Comparison of ENCODE assay signal across 12 mouse cellular contexts in genomic region chr5:113808177-113808576, GRCm38 (mm10). TPM values are rescaled to one million over a fixed set of nuclear protein-coding genes. Genes with fewer than 3 reads are reported as not detected.
DNase-seq lines count a peak whose midpoint lies in the region; ATAC-seq lines count a peak whose summit lies in the region.
"Had no signal": no experiment of that assay in that cellular context is flagged by ENCODE, and none has a peak within 500 bp of the region (broad histone marks: within the 10 kb centered on the region; RNA-seq: fewer than 3 reads in every experiment).

No protein-coding gene starts in this region.

- no peaks in the 10 kb centered on the region for H3K27me3 ChIP-seq in forebrain, embryonic 10.5 days (ENCODE audit: poor library complexity, severe bottlenecking)
- no peaks in the 10 kb centered on the region for H3K27me3 ChIP-seq in forebrain, embryonic 11.5 days (ENCODE audit: control insufficient read depth, insufficient read depth, low read length)
- H3K27me3 ChIP-seq in kidney, embryonic 14.5 days (ENCODE audit: control insufficient read depth, insufficient read depth, low read length): no peaks in the 10 kb centered on the region
- H3K27me3 ChIP-seq in intestine, embryonic 15.5 days (replicated peaks): no peaks in the 10 kb centered on the region
- H3K27me3 ChIP-seq in stomach, embryonic 15.5 days (replicated peaks): no peaks in the 10 kb centered on the region
- H3K27me3 ChIP-seq in forebrain, embryonic 15.5 days: no peaks in the 10 kb centered on the region

- no peak for DNase-seq in forebrain, embryonic 10.5 days (ENCODE audit: extremely low spot score, low spot score)
- DNase-seq in forebrain, embryonic 11.5 days (ENCODE audit: low spot score): no peak
- peak; percentile 59 for DNase-seq in kidney, postnatal 10 days
- DNase-seq in spleen, postnatal 36 days (ENCODE audit: low spot score in 2 of 2): no peak
- DNase-seq: right cerebral cortex, postnatal 25 days had no signal

- ATAC-seq in forebrain, embryonic 11.5 days (replicated peaks; ENCODE audit: low FRiP score): no peak
- no peak for ATAC-seq in kidney, embryonic 14.5 days (ENCODE audit: low FRiP score, low TSS enrichment)
- no peak for ATAC-seq in intestine, embryonic 15.5 days
- no peak for ATAC-seq in stomach, embryonic 15.5 days (ENCODE audit: insufficient read depth, low FRiP score, low read depth)
- no peak for ATAC-seq in forebrain, embryonic 15.5 days (replicated peaks)

- no peak overlapping the region for H3K4me3 ChIP-seq in forebrain, embryonic 10.5 days
- H3K4me3 ChIP-seq in forebrain, embryonic 11.5 days (ENCODE audit: low read depth, low read length): no peak overlapping the region
- no peak overlapping the region for H3K4me3 ChIP-seq in kidney, embryonic 14.5 days (ENCODE audit: low read length)
- no peak overlapping the region for H3K4me3 ChIP-seq in intestine, embryonic 15.5 days (replicated peaks)
- no peak overlapping the region for H3K4me3 ChIP-seq in stomach, embryonic 15.5 days (replicated peaks)
- H3K4me3 ChIP-seq in forebrain, embryonic 15.5 days: no peak overlapping the region
- H3K4me3 ChIP-seq: midbrain, embryonic 10.5 days had no signal

- no peak overlapping the region for H3K9ac ChIP-seq in forebrain, embryonic 11.5 days (ENCODE audit: low read length)
- H3K9ac ChIP-seq in kidney, embryonic 14.5 days (ENCODE audit: low read depth, low read length): no peak overlapping the region
- H3K9ac ChIP-seq in intestine, embryonic 15.5 days: no peak overlapping the region
- H3K9ac ChIP-seq in stomach, embryonic 15.5 days: no peak overlapping the region
- no peak overlapping the region for H3K9ac ChIP-seq in forebrain, embryonic 15.5 days (replicated peaks)

- peaks cover 13% of the 10 kb centered on the region; the same call in 1 of the 2 replicates for H3K9me3 ChIP-seq in forebrain, embryonic 10.5 days
- H3K9me3 ChIP-seq in forebrain, embryonic 11.5 days (ENCODE audit: control insufficient read depth, low read length): no peaks in the 10 kb centered on the region; the same call in 1 of the 2 replicates
- H3K9me3 ChIP-seq in kidney, embryonic 14.5 days (ENCODE audit: control insufficient read depth, low read length): peaks cover 4% of the 10 kb centered on the region; the same call in 1 of the 2 replicates
- no peaks in the 10 kb centered on the region for H3K9me3 ChIP-seq in intestine, embryonic 15.5 days
- H3K9me3 ChIP-seq in stomach, embryonic 15.5 days: no peaks in the 10 kb centered on the region
- H3K9me3 ChIP-seq in forebrain, embryonic 15.5 days: no peaks in the 10 kb centered on the region

- no peaks in the 10 kb centered on the region for H3K36me3 ChIP-seq in forebrain, embryonic 10.5 days (replicated peaks)
- H3K36me3 ChIP-seq in forebrain, embryonic 11.5 days (ENCODE audit: control insufficient read depth, insufficient read depth, low read length): no peaks in the 10 kb centered on the region
- H3K36me3 ChIP-seq in kidney, embryonic 14.5 days (ENCODE audit: control insufficient read depth, insufficient read depth, low read length): no peaks in the 10 kb centered on the region
- H3K36me3 ChIP-seq in intestine, embryonic 15.5 days: no peaks in the 10 kb centered on the region
- no peaks in the 10 kb centered on the region for H3K36me3 ChIP-seq in stomach, embryonic 15.5 days
- H3K36me3 ChIP-seq in forebrain, embryonic 15.5 days: no peaks in the 10 kb centered on the region
- H3K36me3 ChIP-seq: G1E; midbrain, embryonic 10.5 days had no signal

- H3K4me1 ChIP-seq in forebrain, embryonic 10.5 days: peaks cover 37% of the 10 kb centered on the region
- no peaks in the 10 kb centered on the region for H3K4me1 ChIP-seq in forebrain, embryonic 11.5 days (replicated peaks; ENCODE audit: control insufficient read depth, insufficient read depth, low read length)
- 0 out of 2 replicates have a peak, but pooled peaks cover 2% of the 10 kb centered on the region for H3K4me1 ChIP-seq in kidney, embryonic 14.5 days (ENCODE audit: control insufficient read depth, insufficient read depth, low read length)
- peaks cover 13% of the 10 kb centered on the region for H3K4me1 ChIP-seq in intestine, embryonic 15.5 days (replicated peaks)
- peaks cover 9% of the 10 kb centered on the region; the same call in 1 of the 2 replicates for H3K4me1 ChIP-seq in stomach, embryonic 15.5 days
- no peaks in the 10 kb centered on the region for H3K4me1 ChIP-seq in forebrain, embryonic 15.5 days

- WGBS in forebrain, embryonic 10.5 days: 64% methylated on average over 2 of the region's 2 CpGs
- WGBS in forebrain, embryonic 11.5 days: 79% methylated on average over 2 of the region's 2 CpGs
- WGBS in kidney, embryonic 14.5 days: 77% methylated on average over 2 of the region's 2 CpGs
- WGBS in intestine, embryonic 15.5 days: 56% methylated on average over 2 of the region's 2 CpGs
- WGBS in stomach, embryonic 15.5 days: 43% methylated on average over 2 of the region's 2 CpGs
- 89% methylated on average over 2 of the region's 2 CpGs for WGBS in forebrain, embryonic 15.5 days

- no peak overlapping the region for H3K4me2 ChIP-seq in forebrain, embryonic 11.5 days (ENCODE audit: low read depth, low read length, severe bottlenecking)
- H3K4me2 ChIP-seq in kidney, embryonic 14.5 days (replicated peaks; ENCODE audit: low read depth, low read length): no peak overlapping the region
- H3K4me2 ChIP-seq in intestine, embryonic 15.5 days (replicated peaks): no peak overlapping the region
- no peak overlapping the region for H3K4me2 ChIP-seq in stomach, embryonic 15.5 days
- no peak overlapping the region for H3K4me2 ChIP-seq in forebrain, embryonic 15.5 days (replicated peaks)
- H3K4me2 ChIP-seq: liver, embryonic 11.5 days had no signal

- H3K27ac ChIP-seq in forebrain, embryonic 10.5 days: peak overlapping the region; percentile 60
- H3K27ac ChIP-seq in forebrain, embryonic 11.5 days (ENCODE audit: low read depth, low read length): no peak overlapping the region
- H3K27ac ChIP-seq in kidney, embryonic 14.5 days (ENCODE audit: low read depth, low read length): no peak overlapping the region
- peak overlapping the region; percentile 51 for H3K27ac ChIP-seq in intestine, embryonic 15.5 days
- 0 out of 2 replicates have a peak overlapping the region, but pooled peaks have one; percentile 35 for H3K27ac ChIP-seq in stomach, embryonic 15.5 days
- no peak overlapping the region for H3K27ac ChIP-seq in forebrain, embryonic 15.5 days (replicated peaks)
- H3K27ac ChIP-seq: midbrain, embryonic 10.5 days had no signal

RNA-seq across cellular contexts. Expression of gene Tmem119, which starts 7.9 kb away (rescaled TPM):
- 28.8 and 36.2 TPM in 2 replicates for polyA plus RNA-seq in forebrain, embryonic 10.5 days (2016; fragmentation: Nextera tagmentation; extraction: Ambion mirVana)
- 11.6 and 14.5 TPM in 2 replicates for polyA plus RNA-seq in forebrain, embryonic 11.5 days (2014; fragmentation: Nextera tagmentation; extraction: Ambion mirVana)
- 17.6 and 24.8 TPM in 2 replicates for polyA plus RNA-seq in kidney, embryonic 14.5 days (2014; fragmentation: Nextera tagmentation; extraction: Ambion mirVana)
- polyA plus RNA-seq in intestine, embryonic 15.5 days (2015; fragmentation: Nextera tagmentation; extraction: Ambion mirVana): 57.5 and 61.9 TPM in 2 replicates
- 60.6 and 64.4 TPM in 2 replicates for polyA plus RNA-seq in stomach, embryonic 15.5 days (2015; fragmentation: Nextera tagmentation; extraction: Ambion mirVana)
- polyA plus RNA-seq in forebrain, embryonic 15.5 days (2015; fragmentation: Nextera tagmentation; extraction: Ambion mirVana): 4.9 and 5.1 TPM in 2 replicates

RNA-seq across cellular contexts. Expression of gene Selplg, which starts 24.3 kb away (rescaled TPM):
- 0.74 and 0.82 TPM in 2 replicates for polyA plus RNA-seq in forebrain, embryonic 10.5 days (2016; fragmentation: Nextera tagmentation; extraction: Ambion mirVana)
- polyA plus RNA-seq in forebrain, embryonic 11.5 days (2014; fragmentation: Nextera tagmentation; extraction: Ambion mirVana): 0.67 and 1.4 TPM in 2 replicates
- 1.2 and 1.4 TPM in 2 replicates for polyA plus RNA-seq in kidney, embryonic 14.5 days (2014; fragmentation: Nextera tagmentation; extraction: Ambion mirVana)
- 3.4 and 4.4 TPM in 2 replicates for polyA plus RNA-seq in intestine, embryonic 15.5 days (2015; fragmentation: Nextera tagmentation; extraction: Ambion mirVana)
- polyA plus RNA-seq in stomach, embryonic 15.5 days (2015; fragmentation: Nextera tagmentation; extraction: Ambion mirVana): 5.8 and 7.5 TPM in 2 replicates
- 1.8 TPM in 2 replicates for polyA plus RNA-seq in forebrain, embryonic 15.5 days (2015; fragmentation: Nextera tagmentation; extraction: Ambion mirVana)

RNA-seq across cellular contexts. Expression of gene Iscu, which starts 35.6 kb away (rescaled TPM):
- 102 and 106 TPM in 2 replicates for polyA plus RNA-seq in forebrain, embryonic 10.5 days (2016; fragmentation: Nextera tagmentation; extraction: Ambion mirVana)
- 99.4 and 105 TPM in 2 replicates for polyA plus RNA-seq in forebrain, embryonic 11.5 days (2014; fragmentation: Nextera tagmentation; extraction: Ambion mirVana)
- polyA plus RNA-seq in kidney, embryonic 14.5 days (2014; fragmentation: Nextera tagmentation; extraction: Ambion mirVana): 106 and 129 TPM in 2 replicates
- polyA plus RNA-seq in intestine, embryonic 15.5 days (2015; fragmentation: Nextera tagmentation; extraction: Ambion mirVana): 107 and 115 TPM in 2 replicates
- 111 and 112 TPM in 2 replicates for polyA plus RNA-seq in stomach, embryonic 15.5 days (2015; fragmentation: Nextera tagmentation; extraction: Ambion mirVana)
- polyA plus RNA-seq in forebrain, embryonic 15.5 days (2015; fragmentation: Nextera tagmentation; extraction: Ambion mirVana): 87.4 and 94.1 TPM in 2 replicates

RNA-seq across cellular contexts. Expression of gene Sart3, which starts 35.9 kb away (rescaled TPM):
- polyA plus RNA-seq in forebrain, embryonic 10.5 days (2016; fragmentation: Nextera tagmentation; extraction: Ambion mirVana): 74.6 and 78.3 TPM in 2 replicates
- polyA plus RNA-seq in forebrain, embryonic 11.5 days (2014; fragmentation: Nextera tagmentation; extraction: Ambion mirVana): 77.5 and 81.8 TPM in 2 replicates
- polyA plus RNA-seq in kidney, embryonic 14.5 days (2014; fragmentation: Nextera tagmentation; extraction: Ambion mirVana): 30.0 and 53.0 TPM in 2 replicates
- 40.2 and 43.8 TPM in 2 replicates for polyA plus RNA-seq in intestine, embryonic 15.5 days (2015; fragmentation: Nextera tagmentation; extraction: Ambion mirVana)
- polyA plus RNA-seq in stomach, embryonic 15.5 days (2015; fragmentation: Nextera tagmentation; extraction: Ambion mirVana): 43.5 and 45.8 TPM in 2 replicates
- 57.6 and 58.7 TPM in 2 replicates for polyA plus RNA-seq in forebrain, embryonic 15.5 days (2015; fragmentation: Nextera tagmentation; extraction: Ambion mirVana)

Comparison
In these comparisons a context has a peak if more than half of its experiments do, and no peak if none do; other contexts are left out.
1. H3K27ac ChIP-seq: peak in forebrain, embryonic 10.5 days (single experiment), intestine, embryonic 15.5 days (single experiment) and stomach, embryonic 15.5 days (single experiment); none in forebrain, embryonic 11.5 days (single experiment), kidney, embryonic 14.5 days (single experiment) and forebrain, embryonic 15.5 days (single experiment).